In genomic region chr10:40301181-40302075, GRCm38 (mm10) we compare ENCODE assay signal across 8 mouse cellular contexts. TPM values are rescaled to one million over a fixed set of nuclear protein-coding genes. Genes with fewer than 3 reads are reported as not detected.
DNase-seq lines count a peak whose midpoint lies in the region; ATAC-seq lines count a peak whose summit lies in the region.
"Not testable (repeated sequence)": the region's sequence is repeated elsewhere in the genome, so short reads cannot be mapped to it uniquely, and the experiment has no call there.

No protein-coding gene starts in this region.

- H3K4me1 ChIP-seq in intestine, embryonic 14.5 days (replicated peaks; ENCODE audit: control insufficient read depth, insufficient read depth, low read length), result peaks cover 24% of the 10 kb centered on the region
- peaks cover 23% of the 10 kb centered on the region for H3K4me1 ChIP-seq in limb, embryonic 10.5 days

- not testable (repeated sequence) for H3K36me3 ChIP-seq in intestine, embryonic 14.5 days (ENCODE audit: control insufficient read depth, insufficient read depth, low read length)
- H3K36me3 ChIP-seq in limb, embryonic 10.5 days, result peaks cover 26% of the 10 kb centered on the region

- not testable (repeated sequence) for H3K9me3 ChIP-seq in intestine, embryonic 14.5 days (ENCODE audit: control insufficient read depth, low read length); limb, embryonic 10.5 days (replicated peaks)

- ATAC-seq in intestine, embryonic 14.5 days (replicated peaks; ENCODE audit: low FRiP score, low TSS enrichment, low read depth), result peak; percentile 42

- peak overlapping the region; percentile 84 for H3K4me2 ChIP-seq in intestine, embryonic 14.5 days (ENCODE audit: low read length)

- peak overlapping the region; percentile 70 for H3K4me3 ChIP-seq in intestine, embryonic 14.5 days (ENCODE audit: low read depth, low read length)
- H3K4me3 ChIP-seq in limb, embryonic 10.5 days, result peak overlapping the region; percentile 99

- peak overlapping the region; percentile 95 for H3K9ac ChIP-seq in intestine, embryonic 14.5 days (ENCODE audit: low read length)

- WGBS in intestine, embryonic 14.5 days, result under 1% methylated on average over 70 of the region's 91 CpGs
- 2% methylated on average over 84 of the region's 91 CpGs for WGBS in limb, embryonic 10.5 days

- peak overlapping the region; percentile 92 for H3K27ac ChIP-seq in intestine, embryonic 14.5 days (ENCODE audit: low read depth)
- H3K27ac ChIP-seq in limb, embryonic 10.5 days, result peak overlapping the region; percentile 98

- DNase-seq in adrenal gland, adult 18-20 months (ENCODE audit: low spot score in 2 of 2), result peak; percentile 49 to 53
- DNase-seq in embryo, embryonic 10.5 days (ENCODE audit: low spot score), result peak; percentile 52
- DNase-seq in gastrocnemius, postnatal 25 days, result peak; percentile 33
- DNase-seq in intestine, embryonic 14.5 days (ENCODE audit: low spot score), result peak; percentile 82
- peak; percentile 73 for DNase-seq in limb, embryonic 10.5 days (ENCODE audit: low spot score)
- peak; percentile 37 for DNase-seq in mesoderm, embryonic 11.5 days (ENCODE audit: low read depth, low spot score)
- peak; percentile 37 for DNase-seq in right cerebral cortex, postnatal 14 days
- peak; percentile 70 for DNase-seq in urinary bladder, adult 2 months (ENCODE audit: low spot score)

- H3K27me3 ChIP-seq in intestine, embryonic 14.5 days (replicated peaks; ENCODE audit: control insufficient read depth, insufficient read depth, low read length); limb, embryonic 10.5 days (ENCODE audit: low read depth, poor library complexity, severe bottlenecking): not testable (repeated sequence)

RNA-seq across cellular contexts. Expression of gene Amd1, which starts 0.6 kb away (rescaled TPM):
- 10 to 100 TPM; 45.7 to 51.7 TPM for total RNA-seq in adrenal gland, adult 18-20 months (2021)
- 100 to 1,000 TPM in 1 of 2 experiments, 10 to 100 TPM in 1; 51.9 to 108 TPM for total RNA-seq in gastrocnemius, postnatal 25 days (2021)
- 77.6 and 90.5 TPM in 2 replicates for polyA plus RNA-seq in intestine, embryonic 14.5 days (2014; fragmentation: Nextera tagmentation; extraction: Ambion mirVana)
- polyA plus RNA-seq in limb, embryonic 10.5 days (2016; fragmentation: Nextera tagmentation; extraction: Ambion mirVana), result 83.3 and 94.6 TPM in 2 replicates
- 99.7 and 110 TPM in 2 replicates for polyA plus RNA-seq in urinary bladder, adult 2 months (2012; rRNA removed)

RNA-seq across cellular contexts. Expression of gene Cdk19, which starts 37.9 kb away (rescaled TPM):
- total RNA-seq in adrenal gland, adult 18-20 months (2021), result 10 to 100 TPM in 1 of 2 experiments, 1 to 10 TPM in 1; 6.1 to 11.8 TPM
- 1 to 10 TPM; 4.8 to 6.8 TPM for total RNA-seq in gastrocnemius, postnatal 25 days (2021)
- 8.7 and 9.0 TPM in 2 replicates for polyA plus RNA-seq in intestine, embryonic 14.5 days (2014; fragmentation: Nextera tagmentation; extraction: Ambion mirVana)
- polyA plus RNA-seq in limb, embryonic 10.5 days (2016; fragmentation: Nextera tagmentation; extraction: Ambion mirVana), result 5.0 and 9.0 TPM in 2 replicates
- polyA plus RNA-seq in urinary bladder, adult 2 months (2012; rRNA removed), result 14.6 and 17.0 TPM in 2 replicates

RNA-seq across cellular contexts. Expression of gene Gtf3c6, which starts 43.5 kb away (rescaled TPM):
- 10 to 100 TPM; 36.6 to 50.0 TPM for total RNA-seq in adrenal gland, adult 18-20 months (2021)
- 10 to 100 TPM; 19.2 to 19.5 TPM for total RNA-seq in gastrocnemius, postnatal 25 days (2021)
- 106 and 110 TPM in 2 replicates for polyA plus RNA-seq in intestine, embryonic 14.5 days (2014; fragmentation: Nextera tagmentation; extraction: Ambion mirVana)
- polyA plus RNA-seq in limb, embryonic 10.5 days (2016; fragmentation: Nextera tagmentation; extraction: Ambion mirVana), result 165 and 182 TPM in 2 replicates
- 24.5 and 34.0 TPM in 2 replicates for polyA plus RNA-seq in urinary bladder, adult 2 months (2012; rRNA removed)

RNA-seq across cellular contexts. Expression of gene Rpf2, which starts 54.6 kb away (rescaled TPM):
- 10 to 100 TPM; 20.1 to 26.1 TPM for total RNA-seq in adrenal gland, adult 18-20 months (2021)
- total RNA-seq in gastrocnemius, postnatal 25 days (2021), result 10 to 100 TPM; 11.8 to 14.0 TPM
- polyA plus RNA-seq in intestine, embryonic 14.5 days (2014; fragmentation: Nextera tagmentation; extraction: Ambion mirVana), result 77.7 and 77.9 TPM in 2 replicates
- 85.2 and 106 TPM in 2 replicates for polyA plus RNA-seq in limb, embryonic 10.5 days (2016; fragmentation: Nextera tagmentation; extraction: Ambion mirVana)
- polyA plus RNA-seq in urinary bladder, adult 2 months (2012; rRNA removed), result 16.7 and 17.9 TPM in 2 replicates

Comparison
In these comparisons a context has a peak if more than half of its experiments do, and no peak if none do; other contexts are left out.
1. Peak in every context shown above with its lines: DNase-seq, ATAC-seq, H3K4me3 ChIP-seq and H3K27ac ChIP-seq.